Mouse (Mus musculus): ENCODE results near the gene Ankrd34a. TPM values are rescaled to one million over a fixed set of nuclear protein-coding genes. Genes with fewer than 3 reads are reported as not detected.

Ankrd34a gene
- polyA plus RNA-seq, 1 experiment, result 3.7 TPM

DNA sequence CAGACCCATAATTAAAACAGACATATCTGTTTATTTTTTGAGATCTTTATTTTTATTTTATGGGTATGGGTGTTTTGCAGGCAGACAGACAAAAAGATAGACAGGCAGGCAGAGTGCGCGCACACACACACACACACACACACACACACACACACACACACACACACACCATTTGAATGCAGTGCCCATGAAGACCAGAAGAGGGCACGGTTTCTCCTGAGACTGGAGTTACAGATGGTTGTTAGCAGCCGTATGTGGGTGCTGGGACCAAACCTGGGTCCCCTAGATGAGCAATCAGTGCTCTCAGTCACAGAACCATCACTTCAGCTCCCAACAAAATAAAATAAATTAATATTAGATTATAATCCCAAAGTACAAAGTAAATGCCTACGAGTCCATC is 13.1 kb upstream of the Ankrd34a start:
- no peaks in the 10 kb centered on the region for H3K36me3 ChIP-seq (ENCODE audit: control insufficient read depth, insufficient read depth)
- H3ac ChIP-seq (ENCODE audit: control insufficient read depth, insufficient read length, low read depth), result no peak overlapping the region
- no peaks in the 10 kb centered on the region for H3K79me3 ChIP-seq (ENCODE audit: low read depth)
- no peak for TF ChIP-seq CEBPB (IDR thresholded peaks at IDR 0.05; ENCODE audit: low read depth)
- TF ChIP-seq MYOD1 (IDR thresholded peaks at IDR 0.05; ENCODE audit: control insufficient read depth, insufficient read length, low read depth), result no peak
- TF ChIP-seq USF1 (IDR thresholded peaks at IDR 0.05; ENCODE audit: low read depth), result no peak
- TF ChIP-seq MYOG (IDR thresholded peaks at IDR 0.05; ENCODE audit: control insufficient read depth, extremely low read depth, insufficient read length), result no peak
- no peak for TF ChIP-seq FOSL1 (IDR thresholded peaks at IDR 0.05; ENCODE audit: insufficient read depth, low read length, poor library complexity, severe bottlenecking)
- no peak for TF ChIP-seq MAX (IDR thresholded peaks at IDR 0.05)
- H3K4me3 ChIP-seq (ENCODE audit: insufficient read depth, poor library complexity, severe bottlenecking), result no peak overlapping the region
- H3K27me3 ChIP-seq (ENCODE audit: control insufficient read depth, insufficient read depth, insufficient read length), result no peaks in the 10 kb centered on the region
- no peaks in the 10 kb centered on the region for H3K79me2 ChIP-seq (ENCODE audit: control insufficient read depth, insufficient read depth)

DNA sequence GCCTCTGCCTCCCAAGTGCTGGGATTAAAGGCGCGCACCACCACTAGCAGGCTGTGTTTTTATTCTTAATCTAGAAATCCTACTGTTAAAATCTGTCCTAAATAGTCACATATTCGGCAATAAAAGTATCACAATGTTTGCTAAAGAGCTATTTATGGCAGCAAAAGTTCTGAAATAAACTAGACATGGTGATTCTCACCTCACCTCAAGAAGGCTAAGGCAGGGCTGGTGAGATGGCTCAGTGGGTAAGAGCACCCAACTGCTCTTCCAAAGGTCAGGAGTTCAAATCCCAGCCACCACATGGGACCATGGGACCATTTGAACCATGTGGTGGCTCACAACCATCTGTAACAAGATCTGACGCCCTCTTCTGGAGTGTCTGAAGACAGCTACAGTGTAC is 5.8 kb upstream of the Ankrd34a start:
- Histone ChIP-seq H3K4me3 (ENCODE audit: insufficient read depth, poor library complexity, severe bottlenecking) (no peak overlapping the region), H3ac (ENCODE audit: control insufficient read depth, insufficient read length, low read depth) (no peak overlapping the region), H3K36me3 (ENCODE audit: control insufficient read depth, insufficient read depth) (no peaks in the 10 kb centered on the region), H3K27me3 (ENCODE audit: control insufficient read depth, insufficient read depth, insufficient read length) (no peaks in the 10 kb centered on the region), H3K79me2 (ENCODE audit: control insufficient read depth, insufficient read depth) (no peaks in the 10 kb centered on the region), H3K79me3 (ENCODE audit: low read depth) (no peaks in the 10 kb centered on the region)
- TF ChIP-seq MYOG (IDR thresholded peaks at IDR 0.05; ENCODE audit: control insufficient read depth, extremely low read depth, insufficient read length), result no peak
- TF ChIP-seq CTCF (IDR thresholded peaks at IDR 0.05; ENCODE audit: control insufficient read depth, insufficient read depth, insufficient read length), result no peak
- TF ChIP-seq FOSL1 (IDR thresholded peaks at IDR 0.05; ENCODE audit: insufficient read depth, low read length, poor library complexity, severe bottlenecking), result no peak
- TF ChIP-seq MYOD1 (IDR thresholded peaks at IDR 0.05; ENCODE audit: control insufficient read depth, insufficient read length, low read depth), result no peak
- no peak for TF ChIP-seq USF1 (IDR thresholded peaks at IDR 0.05; ENCODE audit: low read depth)
- TF ChIP-seq MAX (IDR thresholded peaks at IDR 0.05), result no peak
- TF ChIP-seq CEBPB (IDR thresholded peaks at IDR 0.05; ENCODE audit: low read depth), result no peak

DNA sequence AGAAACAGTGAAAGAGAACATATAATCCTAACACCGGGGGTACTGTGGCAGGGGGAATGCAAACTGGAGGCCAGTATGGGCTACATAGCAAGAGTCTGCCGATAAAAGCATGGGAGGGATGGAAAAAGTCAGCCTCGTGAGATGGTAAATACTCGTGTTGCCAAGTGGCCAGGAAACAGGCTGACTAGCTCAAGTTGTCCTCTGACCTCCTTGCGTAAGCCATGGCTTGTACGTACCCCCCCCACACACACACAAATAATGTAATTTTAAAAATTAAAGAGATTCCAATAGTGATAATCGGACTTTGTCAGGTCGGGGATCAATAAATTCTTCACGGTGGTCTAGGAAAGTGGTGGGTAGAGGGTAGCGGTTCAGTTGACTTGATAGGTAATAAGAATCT is 3.1 kb upstream of the Ankrd34a start:
- Histone ChIP-seq H3K27me3 (ENCODE audit: control insufficient read depth, insufficient read depth, insufficient read length) (no peaks in the 10 kb centered on the region), H3K79me3 (ENCODE audit: low read depth) (no peaks in the 10 kb centered on the region), H3ac (ENCODE audit: control insufficient read depth, insufficient read length, low read depth) (peak overlapping the region; percentile 52), H3K79me2 (ENCODE audit: control insufficient read depth, insufficient read depth) (no peaks in the 10 kb centered on the region), H3K4me3 (ENCODE audit: insufficient read depth, poor library complexity, severe bottlenecking) (peak overlapping the region; percentile 56), H3K36me3 (ENCODE audit: control insufficient read depth, insufficient read depth) (no peaks in the 10 kb centered on the region)
- TF ChIP-seq MYOD1 (IDR thresholded peaks at IDR 0.05; ENCODE audit: control insufficient read depth, insufficient read length, low read depth) (no peak), USF1 (IDR thresholded peaks at IDR 0.05; ENCODE audit: low read depth) (no peak), FOSL1 (IDR thresholded peaks at IDR 0.05; ENCODE audit: insufficient read depth, low read length, poor library complexity, severe bottlenecking) (no peak), CTCF (IDR thresholded peaks at IDR 0.05; ENCODE audit: control insufficient read depth, insufficient read depth, insufficient read length) (no peak), MAX (IDR thresholded peaks at IDR 0.05) (no peak), CEBPB (IDR thresholded peaks at IDR 0.05; ENCODE audit: low read depth) (no peak), MYOG (IDR thresholded peaks at IDR 0.05; ENCODE audit: control insufficient read depth, extremely low read depth, insufficient read length) (no peak)

DNA sequence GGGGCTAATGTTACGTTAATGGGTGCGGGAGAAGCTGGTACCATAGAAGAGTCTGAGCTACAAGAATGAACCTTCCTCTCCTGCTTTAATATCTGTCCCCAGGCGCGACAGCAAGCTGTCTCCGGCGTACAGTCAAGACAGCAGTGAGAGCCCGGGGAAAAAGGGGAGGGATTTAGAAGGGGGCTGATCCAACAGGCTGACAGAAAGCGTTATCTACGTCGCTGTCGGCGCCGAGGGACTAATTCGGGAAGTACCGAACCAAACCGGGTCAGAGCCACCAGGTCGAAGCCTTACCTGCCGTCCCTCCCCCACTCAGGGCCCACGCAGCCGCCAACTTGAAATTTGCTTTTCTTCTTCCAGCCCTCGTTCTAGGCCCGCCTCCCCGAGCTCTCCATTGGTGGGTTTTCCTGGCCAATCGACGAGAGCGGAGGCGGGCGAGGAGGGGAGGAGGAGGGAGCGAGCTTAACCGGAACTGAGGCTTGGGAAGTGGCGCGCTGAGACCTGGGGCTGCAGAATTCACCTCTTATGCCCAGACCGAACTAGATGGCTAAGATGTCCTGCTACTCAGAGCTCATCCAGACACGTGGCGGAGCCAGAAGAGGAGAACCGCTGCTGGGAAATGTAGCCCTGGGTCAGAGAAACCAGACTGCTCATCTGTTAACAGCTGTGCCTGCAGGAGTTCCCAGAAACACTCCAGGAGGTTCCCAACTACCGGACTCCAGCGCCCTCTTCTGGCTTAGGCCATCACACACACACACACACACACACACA is 2.5 kb upstream of the Ankrd34a start, which contains the start of gene Polr3gl:
Polr3gl (minus strand) TSS at position 392 of the 771 bp plus-strand sequence.
- TF ChIP-seq MYOG (IDR thresholded peaks at IDR 0.05; ENCODE audit: control insufficient read depth, extremely low read depth, insufficient read length) (no peak), CTCF (IDR thresholded peaks at IDR 0.05; ENCODE audit: control insufficient read depth, insufficient read depth, insufficient read length) (peak; percentile 2), FOSL1 (IDR thresholded peaks at IDR 0.05; ENCODE audit: insufficient read depth, low read length, poor library complexity, severe bottlenecking) (no peak), CEBPB (IDR thresholded peaks at IDR 0.05; ENCODE audit: low read depth) (no peak), USF1 (IDR thresholded peaks at IDR 0.05; ENCODE audit: low read depth) (no peak), MAX (IDR thresholded peaks at IDR 0.05) (no peak)
- Histone ChIP-seq H3K79me2 (ENCODE audit: control insufficient read depth, insufficient read depth) (no peaks in the 10 kb centered on the region), H3K27me3 (ENCODE audit: control insufficient read depth, insufficient read depth, insufficient read length) (no peaks in the 10 kb centered on the region), H3K79me3 (ENCODE audit: low read depth) (no peaks in the 10 kb centered on the region), H3K36me3 (ENCODE audit: control insufficient read depth, insufficient read depth) (no peaks in the 10 kb centered on the region), H3K4me3 (ENCODE audit: insufficient read depth, poor library complexity, severe bottlenecking) (peak within 1 kb of the TSS; percentile 56), H3ac (ENCODE audit: control insufficient read depth, insufficient read length, low read depth) (peak within 1 kb of the TSS; percentile 52)

DNA sequence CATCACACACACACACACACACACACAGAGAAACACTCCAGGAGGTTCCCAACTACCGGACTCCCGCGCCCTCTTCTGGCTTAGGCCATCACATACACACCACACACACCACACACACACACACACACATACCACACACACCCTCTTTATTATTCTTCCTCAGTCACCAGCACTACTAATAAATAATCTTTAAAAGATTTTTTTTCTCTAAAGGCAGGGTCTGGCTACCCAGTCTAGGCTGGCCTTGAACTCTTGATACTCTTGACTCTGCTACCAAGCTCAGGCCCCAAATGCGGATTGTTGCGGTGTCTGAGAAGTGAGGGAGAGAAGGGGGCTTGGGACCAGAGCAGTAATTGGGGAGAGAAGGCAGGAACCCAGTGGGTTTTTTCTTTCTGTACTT is 1.6 kb upstream of the Ankrd34a start:
- H3K36me3 ChIP-seq (ENCODE audit: control insufficient read depth, insufficient read depth), result no peaks in the 10 kb centered on the region
- H3K27me3 ChIP-seq (ENCODE audit: control insufficient read depth, insufficient read depth, insufficient read length), result no peaks in the 10 kb centered on the region
- no peak overlapping the region for H3K4me3 ChIP-seq (ENCODE audit: insufficient read depth, poor library complexity, severe bottlenecking)
- TF ChIP-seq MAX (IDR thresholded peaks at IDR 0.05) (no peak), CTCF (IDR thresholded peaks at IDR 0.05; ENCODE audit: control insufficient read depth, insufficient read depth, insufficient read length) (no peak), FOSL1 (IDR thresholded peaks at IDR 0.05; ENCODE audit: insufficient read depth, low read length, poor library complexity, severe bottlenecking) (no peak), CEBPB (IDR thresholded peaks at IDR 0.05; ENCODE audit: low read depth) (no peak), MYOD1 (IDR thresholded peaks at IDR 0.05; ENCODE audit: control insufficient read depth, insufficient read length, low read depth) (no peak), USF1 (IDR thresholded peaks at IDR 0.05; ENCODE audit: low read depth) (no peak), MYOG (IDR thresholded peaks at IDR 0.05; ENCODE audit: control insufficient read depth, extremely low read depth, insufficient read length) (no peak)
- H3K79me3 ChIP-seq (ENCODE audit: low read depth), result no peaks in the 10 kb centered on the region
- no peak overlapping the region for H3ac ChIP-seq (ENCODE audit: control insufficient read depth, insufficient read length, low read depth)
- no peaks in the 10 kb centered on the region for H3K79me2 ChIP-seq (ENCODE audit: control insufficient read depth, insufficient read depth)

Measured in C2C12 (cell line).